Mouse (Mus musculus): ENCODE results near the gene Trf.

DNA sequence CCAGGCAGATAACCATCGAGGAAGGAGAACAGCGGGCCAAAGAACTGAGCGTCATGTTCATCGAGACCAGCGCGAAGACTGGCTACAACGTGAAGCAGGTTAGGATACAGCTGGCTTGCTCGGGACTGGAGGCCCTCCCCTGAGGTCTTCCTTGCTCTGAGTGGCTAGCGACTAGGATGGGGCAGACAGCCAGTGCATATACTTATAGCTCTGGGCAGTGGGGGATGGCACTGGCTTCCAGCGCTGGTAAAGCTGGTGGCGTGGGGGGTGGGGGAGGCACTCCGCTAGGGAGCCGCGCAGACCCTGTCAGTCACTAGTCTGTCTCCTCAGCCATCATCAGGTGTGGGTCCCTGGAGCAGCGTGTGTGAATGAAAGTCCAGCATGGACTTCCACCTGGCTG lies 66.4 kb downstream of the Trf start:
- TF ChIP-seq CTCF (IDR thresholded peaks at IDR 0.05; ENCODE audit: insufficient read depth, low read depth, low read length) (no peak), POLR2A (IDR thresholded peaks at IDR 0.05; ENCODE audit: insufficient read depth, low read depth, low read length) (no peak)

All from olfactory bulb, adult 2 months (tissue).